Mouse (Mus musculus) myocyte (in vitro differentiated cells): Measurements from ENCODE around the gene Fkbp6.

Experiments used
- E2F4 ChIP-seq: IDR thresholded peaks from one replicate; pipeline ENCODE4 v1.6.1; 2011; ENCODE audit warnings: mild to moderate bottlenecking, control low read depth, moderate library complexity; ENCODE audit not compliant: insufficient read depth
- MYOG ChIP-seq, 3 experiments: IDR thresholded peaks; one replicate each; pipeline ENCODE4 v1.6.1; 2011; ENCODE audit warnings: control low read depth in 2 of 3, low read depth in 2 of 3, mild to moderate bottlenecking in 2 of 3; ENCODE audit not compliant: insufficient read length in 2 of 3, control insufficient read depth in 1 of 3, insufficient read depth in 1 of 3
- POLR2A ChIP-seq: IDR thresholded peaks from one replicate; pipeline ENCODE4 v1.6.1; 2011; ENCODE audit warnings: low read depth, mild to moderate bottlenecking, control low read depth, moderate library complexity; ENCODE audit not compliant: insufficient read length

DNA sequence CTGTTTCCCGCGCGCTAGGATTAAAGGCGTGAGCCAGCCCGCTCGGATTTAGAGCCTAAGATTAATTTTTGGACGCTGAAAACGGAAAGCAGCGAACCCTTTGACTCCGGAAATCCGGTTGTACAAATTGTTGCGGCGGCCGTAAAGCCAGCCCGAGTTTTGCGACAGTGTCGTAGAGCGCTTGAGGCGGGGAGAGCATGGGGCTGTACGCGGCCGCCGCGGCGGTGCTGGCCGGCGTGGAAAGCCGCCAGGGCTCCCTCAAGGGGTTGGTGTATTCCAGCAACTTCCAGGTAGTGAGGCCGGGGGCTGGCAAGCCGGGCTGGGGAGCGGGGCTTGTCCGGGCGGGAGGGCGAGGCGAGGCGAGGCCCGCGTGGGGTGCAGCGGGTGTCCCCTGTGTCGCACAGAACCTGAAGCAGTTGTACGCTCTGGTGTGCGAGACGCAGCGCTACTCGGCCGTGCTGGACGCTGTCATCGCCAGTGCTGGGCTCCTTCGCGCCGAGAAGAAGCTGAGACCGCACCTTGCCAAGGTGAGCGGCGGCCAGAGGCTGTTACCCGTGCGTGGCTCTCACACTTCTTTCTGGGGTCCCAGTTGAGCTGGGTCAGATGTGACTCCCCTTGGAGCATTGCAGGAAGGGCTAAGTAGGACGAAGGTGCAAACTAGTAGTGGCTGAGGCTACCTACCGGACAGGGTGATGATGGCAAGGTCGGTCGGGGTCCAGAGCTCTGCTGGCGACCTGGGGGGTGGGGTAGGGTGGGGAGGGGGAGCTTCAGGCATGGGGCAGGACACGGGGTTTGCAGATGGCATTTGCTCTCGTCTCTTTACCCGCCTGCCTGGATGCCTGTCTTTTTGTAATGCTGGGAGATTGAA lies 20.2 kb upstream of the Fkbp6 start, which contains the start of gene Nsun5:
- TF ChIP-seq E2F4 (no peak), MYOG (IDR thresholded peaks at IDR 0.05; ENCODE audit: control insufficient read depth in 1 of 3, insufficient read depth in 1 of 3, insufficient read length in 2 of 3, low read depth in 2 of 3) (no peak), POLR2A (peak; percentile 80)
